Mouse (Mus musculus): Measurements from ENCODE around the gene Dag1.

The Dag1 gene

DNA sequence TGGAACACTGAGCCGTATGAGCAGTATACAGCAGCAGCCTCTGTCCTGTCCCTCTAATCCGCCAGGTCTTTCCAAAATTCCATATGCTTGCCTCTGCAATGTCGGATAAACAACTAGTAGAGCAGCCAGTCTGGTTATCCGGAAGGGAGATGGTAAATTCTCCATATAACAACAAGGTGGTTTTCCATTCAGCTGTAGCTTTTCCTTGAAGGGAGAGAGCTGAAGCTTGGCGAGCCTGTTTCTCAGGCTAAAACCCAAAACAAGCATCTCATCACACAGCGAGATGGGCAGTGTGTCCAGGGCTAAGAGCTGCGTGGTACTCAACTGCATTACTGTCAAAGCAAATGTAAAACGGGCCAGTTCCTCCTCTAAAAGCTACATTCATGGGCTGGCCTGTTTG is 75.2 kb downstream of the Dag1 start:
- DNase-seq (ENCODE audit: low read depth, low spot score) = no peak

DNA sequence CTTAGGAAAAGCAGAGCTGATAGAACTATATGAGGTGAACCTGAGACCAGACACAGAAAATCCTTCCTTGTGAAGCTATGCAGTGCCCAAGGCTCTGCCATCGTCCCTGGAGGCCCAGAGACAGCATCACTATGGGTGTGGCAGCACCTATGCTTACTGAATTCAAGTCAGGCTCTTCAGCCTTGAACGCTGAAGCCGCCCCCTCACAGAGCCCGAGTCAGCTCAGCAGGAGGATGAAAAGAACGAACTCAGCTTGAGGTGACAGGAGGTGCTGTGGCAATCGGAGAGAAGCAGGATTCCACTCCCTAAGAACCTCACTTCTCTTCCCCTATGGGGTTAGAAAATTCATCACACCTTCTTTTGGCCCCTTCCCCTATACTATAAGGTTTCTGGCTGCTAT is 76.1 kb downstream of the Dag1 start:
- DNase-seq (ENCODE audit: low read depth, low spot score) = no peak

DNA sequence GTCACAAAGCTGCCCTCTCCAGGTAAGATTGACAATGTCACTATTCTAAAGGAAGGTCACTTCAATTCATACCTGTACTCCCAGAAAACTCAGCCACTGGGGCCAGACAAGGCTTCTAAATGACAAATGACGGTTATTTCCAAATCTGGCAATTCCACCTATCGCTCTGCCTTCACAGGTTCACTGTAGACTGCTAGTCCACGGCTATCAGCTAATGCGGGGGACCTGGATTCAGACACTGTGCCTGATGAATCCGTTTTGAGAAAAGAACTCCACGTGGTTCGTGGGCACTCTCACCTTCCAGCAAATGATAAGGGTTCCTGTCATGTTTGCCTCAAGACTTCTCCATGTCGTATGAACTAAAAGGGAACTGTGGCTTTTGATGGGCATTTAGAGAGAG is 78.0 kb downstream of the Dag1 start:
- DNase-seq (ENCODE audit: low read depth, low spot score) = no peak

DNA sequence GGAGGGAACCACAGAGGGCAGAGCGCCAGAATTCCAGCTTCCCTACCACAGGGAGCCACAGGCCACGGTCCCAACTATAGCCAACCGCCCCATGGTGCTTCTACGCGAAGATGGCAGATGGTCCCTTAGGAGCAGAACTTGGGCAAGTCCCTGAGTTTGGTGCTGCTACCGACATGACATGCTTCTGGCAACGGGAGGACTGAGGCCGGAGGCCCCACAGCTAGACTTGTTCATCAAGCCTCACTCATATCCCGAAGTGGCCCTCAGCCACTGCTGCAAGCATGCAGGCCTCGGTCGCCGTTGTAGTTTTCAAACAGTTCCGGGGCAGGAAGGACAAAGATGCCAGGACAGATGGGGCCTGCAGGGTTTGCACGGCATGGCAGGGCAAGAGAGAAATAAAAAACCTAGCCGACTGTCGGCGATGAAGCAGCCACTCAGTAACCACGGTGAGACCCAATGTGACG is 80.2 kb downstream of the Dag1 start:
- no peak for DNase-seq (ENCODE audit: low read depth, low spot score)

DNA sequence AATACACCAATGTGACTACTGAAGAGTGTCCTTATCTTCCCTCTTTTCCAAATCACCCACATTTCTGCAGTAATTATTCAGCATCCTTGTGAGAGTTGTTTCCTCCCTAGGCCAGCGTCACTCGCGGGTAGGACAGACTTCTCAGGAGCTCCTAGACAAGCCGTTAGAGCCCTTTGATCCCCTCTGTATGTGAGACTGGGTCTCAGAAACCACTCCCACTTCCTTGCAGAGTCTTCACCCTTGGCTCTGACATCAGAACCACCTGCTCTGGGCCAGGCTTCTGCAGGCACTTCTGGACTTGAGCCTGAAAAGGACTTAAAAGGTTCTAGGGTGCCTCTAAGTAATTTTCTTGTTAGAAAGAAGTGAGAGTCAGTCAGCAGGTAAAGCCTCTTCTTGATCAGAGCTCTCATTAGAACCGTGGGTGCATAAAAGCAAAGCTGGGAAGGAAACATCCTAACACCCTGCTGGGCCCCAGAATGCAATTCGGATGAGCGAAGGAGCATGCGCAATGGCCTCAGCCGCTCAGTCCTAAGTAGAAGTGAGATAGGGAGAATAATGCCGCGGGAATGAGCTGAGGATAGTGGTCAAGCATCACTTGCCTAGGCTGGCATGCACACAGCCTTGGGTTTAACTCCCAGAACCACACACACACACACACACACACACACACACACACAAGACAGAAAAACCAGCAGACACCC is 80.8 kb downstream of the Dag1 start:
- DNase-seq (ENCODE audit: low read depth, low spot score) = peak; percentile 52

DNA sequence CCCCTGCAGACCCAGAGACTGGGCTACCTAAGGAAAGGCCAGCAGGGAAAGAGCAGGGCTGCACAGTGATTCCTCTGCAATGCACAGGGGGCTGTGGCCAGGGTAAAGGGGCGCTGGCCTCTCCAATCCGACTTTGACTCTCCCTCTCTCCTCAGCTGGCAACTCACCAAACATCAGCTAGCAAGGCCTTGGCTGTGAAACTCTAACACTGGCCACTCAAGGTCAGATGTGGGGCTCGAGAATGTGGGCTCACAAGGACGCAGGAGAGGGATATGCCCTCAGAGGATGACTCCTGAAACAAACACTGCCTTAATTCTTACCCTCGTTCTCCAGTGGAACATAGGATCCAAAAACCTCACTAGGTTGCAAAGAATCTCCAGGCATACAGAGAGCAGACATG is 85.4 kb downstream of the Dag1 start:
- no peak for DNase-seq (ENCODE audit: low read depth, low spot score)

DNA sequence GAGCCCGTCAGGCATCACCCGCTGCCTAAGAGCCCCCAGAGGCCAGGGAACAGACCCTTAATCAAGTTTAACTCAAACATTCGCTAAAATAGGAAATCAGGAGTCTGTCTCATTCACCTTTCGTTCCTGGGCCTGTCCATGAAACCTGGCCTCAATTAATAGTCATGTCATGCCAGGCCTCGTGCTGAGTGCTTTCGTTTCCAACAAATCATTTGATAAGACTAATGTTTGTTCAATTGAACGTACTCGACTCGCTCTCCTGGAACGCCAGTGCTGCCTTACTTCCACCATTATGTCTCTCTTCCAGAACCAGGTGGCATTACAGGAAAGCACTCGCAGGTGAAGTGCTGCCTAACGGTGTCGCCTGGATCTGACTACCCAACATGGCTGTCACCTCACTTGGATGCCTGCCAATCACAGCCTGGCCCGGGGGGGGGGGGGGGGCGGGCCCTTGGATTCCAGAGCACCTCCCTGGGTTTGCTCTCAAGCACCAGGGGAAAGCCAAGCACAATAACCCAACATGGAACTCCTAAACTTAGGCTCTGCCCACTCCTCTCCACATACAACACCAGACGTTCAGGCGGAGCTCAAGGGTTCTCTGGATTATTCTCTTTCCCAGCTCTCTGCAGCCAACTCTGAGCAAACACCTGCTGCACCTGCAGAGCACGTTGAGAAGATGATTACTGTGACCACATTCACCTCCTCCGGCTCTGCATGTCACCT is 88.5 kb downstream of the Dag1 start:
- DNase-seq (ENCODE audit: low read depth, low spot score) = no peak

DNA sequence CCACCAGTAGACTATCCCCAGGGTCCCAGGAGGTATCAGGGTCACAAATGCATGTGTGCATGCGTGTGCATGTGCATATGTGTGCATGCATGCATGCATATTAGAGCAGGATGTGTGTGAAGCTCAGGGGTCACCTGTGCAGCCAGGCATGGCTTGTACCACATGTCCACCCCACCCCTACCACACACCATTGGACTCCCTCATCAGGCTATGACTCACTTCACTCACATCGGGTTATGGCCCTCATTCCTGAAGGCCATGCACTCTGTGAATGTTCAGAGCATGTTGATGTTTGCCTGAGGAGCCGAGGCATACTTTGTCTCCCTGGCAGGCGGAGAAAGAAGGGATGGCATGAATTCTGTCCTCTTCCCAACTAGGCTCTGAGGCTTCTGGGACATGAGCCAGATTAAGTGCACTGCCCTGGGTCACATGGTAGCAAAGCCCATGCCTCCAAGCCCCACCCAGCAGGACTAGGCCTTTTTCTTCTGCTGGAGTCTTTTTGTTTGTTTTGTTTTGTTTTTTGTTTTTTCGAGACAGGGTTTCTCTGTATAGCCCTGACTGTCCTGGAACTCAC is 90.9 kb downstream of the Dag1 start:
- no peak for DNase-seq (ENCODE audit: low read depth, low spot score)

DNA sequence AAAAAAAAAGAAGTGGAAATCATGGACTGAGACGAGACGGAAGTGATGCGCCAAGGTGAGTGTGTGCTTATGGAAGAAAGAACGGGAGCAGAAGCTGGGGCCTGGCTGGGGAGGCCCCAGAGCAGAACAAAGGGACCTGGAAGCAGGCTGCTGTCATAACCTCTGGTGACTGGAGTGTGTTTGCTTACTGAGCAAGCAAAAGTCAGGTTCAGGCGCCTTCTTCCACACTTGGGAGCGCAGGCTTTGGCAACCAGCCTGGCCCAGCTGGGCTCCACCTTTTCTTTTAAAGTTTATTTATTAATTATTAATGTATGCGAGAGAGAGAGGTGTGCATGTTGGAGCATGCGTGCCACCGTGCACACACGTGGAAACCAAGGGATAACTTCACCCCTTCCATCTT is 94.0 kb downstream of the Dag1 start:
- no peak for DNase-seq (ENCODE audit: low read depth, low spot score)

DNA sequence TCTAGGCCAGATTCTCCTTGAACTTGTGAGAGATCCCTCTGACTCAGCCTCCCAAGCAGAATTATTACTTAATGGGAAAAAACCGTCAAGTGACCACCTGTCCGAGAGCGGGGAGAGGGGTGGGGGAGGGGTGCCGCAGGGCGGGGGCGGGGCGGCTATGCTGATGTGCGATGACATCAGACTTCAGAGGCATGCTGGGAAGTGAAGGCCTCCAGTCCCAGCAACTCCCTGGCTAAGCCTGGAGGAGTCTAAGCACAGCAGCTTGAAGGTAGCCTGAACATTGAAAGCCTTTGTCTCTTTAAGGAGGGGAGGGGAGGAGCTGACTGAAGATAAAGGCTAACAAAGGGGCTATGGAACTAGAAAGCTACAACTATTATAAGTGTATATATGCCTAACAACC is 98.6 kb downstream of the Dag1 start:
- peak; percentile 45 for DNase-seq (ENCODE audit: low read depth, low spot score)

DNA sequence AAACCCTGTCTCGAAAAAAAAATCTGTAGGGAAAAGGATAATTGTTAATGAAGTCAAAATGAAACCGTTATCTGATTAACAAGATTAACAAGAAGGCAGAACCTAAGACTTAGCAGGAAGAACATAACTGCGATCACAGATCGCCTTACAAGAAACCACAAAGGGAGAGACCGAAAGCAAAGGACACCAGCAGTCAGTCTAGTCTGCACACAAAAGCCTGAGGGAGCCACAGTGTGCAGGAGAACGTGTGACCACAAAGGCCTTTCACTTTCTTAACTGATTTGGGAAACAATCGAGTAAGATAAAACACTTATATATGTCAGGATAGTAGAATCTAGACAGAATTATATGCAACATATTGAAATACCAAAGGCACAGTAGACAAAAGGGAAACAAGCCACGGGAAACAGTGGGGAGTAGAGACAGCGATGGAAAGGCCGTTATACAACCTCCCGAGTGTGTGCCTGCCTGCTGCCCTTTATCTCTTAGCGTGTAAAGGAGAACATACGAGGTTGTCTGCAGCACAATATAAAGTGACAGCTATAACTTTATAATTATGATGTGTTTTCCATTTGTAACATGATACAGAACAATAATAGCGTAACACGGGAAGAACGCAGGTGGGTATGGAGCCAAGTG is 100.0 kb downstream of the Dag1 start:
- no peak for DNase-seq (ENCODE audit: low read depth, low spot score)

DNA sequence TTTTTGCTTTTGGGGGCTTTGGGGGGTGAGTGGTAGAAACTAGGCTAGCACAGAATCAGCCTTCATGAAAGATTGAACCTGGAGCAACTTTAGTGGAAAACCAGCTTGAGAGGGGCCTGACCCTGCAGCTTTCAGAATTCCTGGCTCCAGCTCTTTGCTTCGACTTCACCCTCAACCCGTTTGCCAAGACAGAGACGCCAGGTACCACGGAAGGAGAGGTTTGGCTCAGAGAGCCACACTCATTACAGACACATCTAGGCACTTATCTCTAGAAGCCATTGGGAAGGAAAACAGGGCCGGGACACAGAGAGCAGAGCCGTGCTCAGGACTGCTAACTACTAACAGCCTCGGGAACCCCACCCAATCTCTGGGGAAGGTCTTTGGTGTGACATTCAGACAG is 105.9 kb downstream of the Dag1 start:
- no peak for DNase-seq (ENCODE audit: low read depth, low spot score)

DNA sequence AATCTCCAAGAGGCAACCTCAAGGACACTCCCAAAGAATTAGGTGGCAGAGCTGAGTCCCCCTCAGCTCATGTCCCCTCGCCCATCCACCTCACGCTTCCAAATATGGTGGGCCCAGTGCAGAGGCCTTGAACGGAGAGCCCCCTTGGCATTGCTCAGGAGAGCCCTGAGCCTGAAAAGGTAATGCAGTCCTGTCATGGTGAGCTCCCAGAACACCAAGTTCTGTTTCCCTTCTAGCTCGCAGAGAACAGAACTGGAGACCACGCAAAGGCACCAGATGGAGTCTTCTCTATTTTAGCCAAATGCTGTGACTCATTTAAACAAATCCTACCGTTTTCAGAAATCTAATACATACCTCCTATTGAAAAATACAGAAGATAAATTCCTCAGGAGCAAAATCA is 106.3 kb downstream of the Dag1 start:
- DNase-seq (ENCODE audit: low read depth, low spot score) = no peak

DNA sequence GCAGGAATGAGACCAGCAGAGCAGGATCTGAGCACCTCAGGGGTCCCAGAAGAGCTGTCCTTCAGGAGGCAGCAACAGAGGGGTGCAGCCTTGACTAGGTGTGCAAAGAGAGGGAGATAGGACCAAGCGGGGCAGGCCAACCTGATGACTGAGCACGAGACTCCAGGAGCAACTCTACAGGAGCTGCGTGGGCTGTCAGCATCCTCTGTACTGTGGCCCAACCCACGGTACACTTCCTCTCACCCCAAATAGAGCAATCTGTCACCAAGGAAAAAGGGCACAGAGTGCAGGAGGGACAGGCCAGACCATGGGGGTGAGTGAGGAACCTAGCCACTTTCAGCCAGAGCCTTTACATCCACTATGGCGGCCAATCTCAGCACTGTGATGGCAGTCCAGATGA is 107.0 kb downstream of the Dag1 start:
- no peak for DNase-seq (ENCODE audit: low read depth, low spot score)

DNA sequence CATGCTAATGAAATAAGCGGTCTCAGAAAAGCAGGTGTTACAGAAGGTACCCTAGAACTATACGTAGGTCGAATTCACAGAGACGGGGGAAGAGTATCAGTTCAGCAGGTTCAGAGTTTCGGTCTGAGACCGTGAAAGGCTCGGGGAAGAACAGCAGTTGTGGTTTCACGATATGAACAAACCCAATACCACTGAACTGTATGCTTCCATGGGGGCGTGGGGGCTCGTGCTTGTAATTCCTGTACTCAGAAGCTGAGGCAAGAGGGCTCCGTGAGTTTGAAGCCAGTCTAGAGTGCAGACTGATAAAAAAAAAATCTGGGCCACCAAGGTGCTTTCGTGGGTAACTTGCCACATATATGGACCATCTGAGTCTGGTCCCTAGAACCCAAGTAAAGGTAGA is 108.9 kb downstream of the Dag1 start:
- DNase-seq (ENCODE audit: low read depth, low spot score) = no peak
